Mouse (Mus musculus) ES-E14 (cell line): ENCODE measurements around the gene Mrtfb.

ENCODE experiments used
- MAFK ChIP-seq: IDR thresholded peaks from 2 replicates; pipeline ENCODE4 v1.6.1; 2014; ENCODE audit warnings: mild to moderate bottlenecking, low read depth, low read length, inconsistent platforms; ENCODE audit not compliant: insufficient read depth
- ZC3H11A ChIP-seq: IDR thresholded peaks from 2 replicates; pipeline ENCODE4 v1.6.1; 2012; ENCODE audit warnings: low read depth, mild to moderate bottlenecking, inconsistent platforms, low read length, borderline replicate concordance
- ZNF384 ChIP-seq: IDR thresholded peaks from 2 replicates; pipeline ENCODE4 v1.6.1; 2012; ENCODE audit warnings: low read depth, low read length, inconsistent platforms

GRCm38 (mm10) chr16:13221475-13221874 is 34.8 kb upstream of the Mrtfb start:
- TF ChIP-seq ZNF384 (no peak), ZC3H11A (no peak), MAFK (no peak)
